Mouse (Mus musculus) ES-Bruce4 (cell line): ENCODE results near the gene Spata18. TPM values are rescaled to one million over a fixed set of nuclear protein-coding genes. Genes with fewer than 3 reads are reported as not detected.

Experiments
- H3K27ac ChIP-seq: 2 replicates; pipeline ENCODE4 v1.5.1; 2012; ENCODE audit warnings: low read length, inconsistent platforms; ENCODE audit not compliant: insufficient read depth
- H3K27me3 ChIP-seq: 2 replicates; pipeline ENCODE4 v1.6.1; 2012; ENCODE audit warnings: mild to moderate bottlenecking, low read length, inconsistent platforms; ENCODE audit not compliant: control insufficient read depth, poor library complexity, insufficient read depth, severe bottlenecking
- H3K36me3 ChIP-seq: 2 replicates; pipeline ENCODE4 v1.6.1; 2012; ENCODE audit warnings: inconsistent platforms, mild to moderate bottlenecking, low read length, moderate library complexity; ENCODE audit not compliant: control insufficient read depth, poor library complexity, insufficient read depth, severe bottlenecking
- H3K4me1 ChIP-seq: one replicate; pipeline ENCODE4 v1.8.1; 2011; ENCODE audit warnings: low read length; ENCODE audit not compliant: control insufficient read depth, insufficient read depth
- H3K4me3 ChIP-seq: 2 replicates; pipeline ENCODE4 v1.5.1; 2011; ENCODE audit warnings: low read depth, mild to moderate bottlenecking, low read length
- H3K9ac ChIP-seq: 2 replicates; pipeline ENCODE4 v1.6.1; 2012; ENCODE audit warnings: low read depth, mild to moderate bottlenecking, inconsistent platforms; ENCODE audit not compliant: poor library complexity, severe bottlenecking
- H3K9me3 ChIP-seq: replicated peaks from 2 replicates; pipeline ENCODE4 v1.6.1; 2012; ENCODE audit warnings: mild to moderate bottlenecking, low read length, inconsistent platforms; ENCODE audit not compliant: control insufficient read depth, poor library complexity, insufficient read depth, severe bottlenecking
- CTCF ChIP-seq: IDR thresholded peaks from one replicate; pipeline ENCODE4 v1.8.1; 2011; ENCODE audit warnings: low read depth, low read length
- EP300 ChIP-seq: IDR thresholded peaks from 2 replicates; pipeline ENCODE4 v1.6.1; 2011; ENCODE audit warnings: low read depth, low read length; ENCODE audit not compliant: insufficient read depth
- POLR2A ChIP-seq: IDR thresholded peaks from one replicate; pipeline ENCODE4 v1.8.1; 2011; ENCODE audit warnings: low read length; ENCODE audit not compliant: insufficient read depth
- polyA plus RNA-seq: library from polyadenylated mRNA; stranded (reverse); fragments of >200 nt; gene quantifications from 2 replicates; pipeline ENCODE4 v1.2.4, GENCODE M21; 2011; ENCODE audit warnings: low read depth; ENCODE audit not compliant: missing spikeins, insufficient read depth, insufficient read length

Gene Spata18
- polyA plus RNA-seq, 1 experiment = not detected

DNA sequence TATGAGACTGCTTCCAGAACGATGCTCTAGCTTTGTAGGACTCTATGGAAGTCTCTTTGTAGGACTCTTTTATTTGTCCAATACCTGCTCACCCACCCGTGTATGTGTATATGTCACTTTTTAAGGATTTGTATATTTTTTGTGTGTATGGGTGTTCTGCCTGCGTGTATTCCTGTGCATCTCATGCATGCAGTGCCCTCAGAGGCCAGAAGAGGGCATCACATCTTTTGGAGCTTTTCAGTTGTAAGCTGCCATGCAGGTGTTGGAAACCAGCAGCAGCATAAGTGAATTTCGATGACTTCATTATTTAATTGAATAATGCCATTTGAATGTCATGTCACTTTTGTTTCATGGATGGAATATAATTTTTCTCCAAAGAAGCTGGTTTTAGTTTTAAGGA, 9.1 kb upstream of the Spata18 start:
- no peaks in the 10 kb centered on the region for H3K4me1 ChIP-seq
- no peak overlapping the region for H3K4me3 ChIP-seq
- H3K27ac ChIP-seq = no peak overlapping the region
- H3K9ac ChIP-seq = no peak overlapping the region
- no peaks in the 10 kb centered on the region for H3K27me3 ChIP-seq
- no peaks in the 10 kb centered on the region for H3K9me3 ChIP-seq
- no peaks in the 10 kb centered on the region for H3K36me3 ChIP-seq
- TF ChIP-seq CTCF (peak; percentile 60), EP300 (no peak), POLR2A (no peak)

DNA sequence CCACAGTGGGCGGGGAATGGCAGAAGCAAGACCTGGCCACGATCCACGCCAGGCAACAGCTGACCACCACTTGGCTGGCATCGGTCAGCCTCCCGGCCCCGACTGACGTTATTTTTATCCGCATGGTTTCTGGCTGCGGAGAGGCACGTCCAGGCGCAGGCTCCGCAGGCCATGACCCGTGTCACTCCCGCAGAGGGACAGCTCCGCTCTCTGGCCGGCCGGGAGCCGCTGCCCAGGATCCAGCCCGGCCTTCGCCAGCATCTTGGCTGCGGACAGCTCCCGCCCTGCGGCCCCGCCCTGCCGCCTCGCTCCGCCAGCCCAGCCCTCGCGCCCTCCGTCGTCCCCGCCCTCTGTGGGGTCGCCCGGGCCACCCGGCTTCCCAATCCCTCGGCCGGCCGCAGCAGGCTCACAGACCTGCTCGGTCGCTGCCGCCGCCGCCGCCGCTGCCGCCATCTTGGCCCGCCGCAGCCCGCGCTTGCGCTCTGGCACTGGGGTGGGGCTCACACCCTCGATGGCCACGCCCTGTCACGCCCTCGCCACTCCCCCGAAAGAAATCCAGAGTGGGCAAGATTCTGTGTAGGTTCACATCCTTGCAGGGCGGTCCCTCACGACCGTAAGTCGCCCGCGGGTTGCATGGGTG, 3.8 kb upstream of the Spata18 start, which contains the start of gene Sgcb:
Sgcb (minus strand) TSS at position 530 of the 640 bp plus-strand sequence.
- TF ChIP-seq EP300 (no peak), POLR2A (no peak), CTCF (no peak)
- no peaks in the 10 kb centered on the region for H3K9me3 ChIP-seq
- H3K9ac ChIP-seq = 0 out of 2 replicates have a peak within 1 kb of the TSS, but pooled peaks have one; percentile 4
- peak within 1 kb of the TSS; percentile 69 for H3K4me3 ChIP-seq
- peaks cover 14% of the 10 kb centered on the region for H3K27me3 ChIP-seq
- H3K36me3 ChIP-seq = no peaks in the 10 kb centered on the region
- no peak within 1 kb of the TSS for H3K27ac ChIP-seq
- H3K4me1 ChIP-seq = no peaks in the 10 kb centered on the region

- TF ChIP-seq CTCF (no peak), POLR2A (no peak), EP300 (no peak)
- Histone ChIP-seq H3K4me3 (no peak overlapping the region), H3K27me3 (peaks cover 14% of the 10 kb centered on the region), H3K9me3 (no peaks in the 10 kb centered on the region), H3K9ac (no peak overlapping the region), H3K4me1 (no peaks in the 10 kb centered on the region), H3K27ac (no peak overlapping the region), H3K36me3 (no peaks in the 10 kb centered on the region)
Measured at GRCm38 (mm10) chr5:73650365-73650964, 714 bp upstream of the Spata18 start.

DNA sequence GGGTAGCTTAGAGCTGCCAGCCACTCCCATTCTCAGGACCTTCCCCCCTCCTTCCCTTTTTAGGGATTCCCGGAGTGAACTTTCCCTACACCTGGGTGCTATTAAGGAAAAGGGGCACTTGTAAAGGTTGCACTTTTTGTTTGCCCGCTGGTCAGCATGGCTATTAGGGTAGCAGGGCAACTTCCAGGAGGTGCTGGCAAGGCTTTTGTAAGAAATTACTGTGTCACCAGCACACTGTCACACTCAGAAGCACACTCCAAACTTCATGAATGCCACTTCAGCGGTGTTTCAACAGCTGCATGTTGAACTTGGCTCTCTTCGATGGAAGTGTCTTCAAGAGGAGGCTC, 649 bp downstream of the Spata18 start:
- no peak overlapping the region for H3K4me3 ChIP-seq
- H3K27me3 ChIP-seq = peaks cover 14% of the 10 kb centered on the region

GRCm38 (mm10) chr5:73666695-73667094, 15.5 kb downstream of the Spata18 start:
- no peaks in the 10 kb centered on the region for H3K36me3 ChIP-seq
- H3K4me3 ChIP-seq = no peak overlapping the region
- H3K27ac ChIP-seq = no peak overlapping the region
- no peaks in the 10 kb centered on the region for H3K9me3 ChIP-seq
- H3K27me3 ChIP-seq = 0 out of 2 replicates have a peak, but pooled peaks cover 2% of the 10 kb centered on the region
- TF ChIP-seq CTCF = no peak
- no peak for TF ChIP-seq POLR2A
- no peak for TF ChIP-seq EP300
- H3K4me1 ChIP-seq = no peaks in the 10 kb centered on the region
- no peak overlapping the region for H3K9ac ChIP-seq

More for the DNA sequence above, 649 bp downstream of the Spata18 start:
- H3K27ac ChIP-seq = no peak overlapping the region
- no peaks in the 10 kb centered on the region for H3K36me3 ChIP-seq
- no peaks in the 10 kb centered on the region for H3K4me1 ChIP-seq
- no peaks in the 10 kb centered on the region for H3K9me3 ChIP-seq
- TF ChIP-seq CTCF (no peak), EP300 (no peak), POLR2A (no peak)
- H3K9ac ChIP-seq = no peak overlapping the region

- TF ChIP-seq CTCF (no peak), POLR2A (no peak), EP300 (no peak)
- Histone ChIP-seq H3K9ac (no peak overlapping the region), H3K36me3 (no peaks in the 10 kb centered on the region), H3K9me3 (no peaks in the 10 kb centered on the region), H3K4me3 (no peak overlapping the region), H3K27ac (no peak overlapping the region), H3K4me1 (no peaks in the 10 kb centered on the region), H3K27me3 (0 out of 2 replicates have a peak, but pooled peaks cover 2% of the 10 kb centered on the region)
Measured at GRCm38 (mm10) chr5:73667877-73668276, 16.7 kb downstream of the Spata18 start.
